Mouse (Mus musculus) lung, postnatal 36 days (tissue): Measurements from ENCODE around the gene Pla2g2c.

Experiments
- DNase-seq: peaks from one replicate; pipeline ENCODE4 v3.0.0; 2022; ENCODE audit warnings: mixed read lengths

Pla2g2c gene

GRCm38 (mm10) chr4:138753608-138754007 lies 29.0 kb downstream of the Pla2g2c start:
- DNase-seq: no peak

GRCm38 (mm10) chr4:138754432-138754831 lies 29.8 kb downstream of the Pla2g2c start:
- no peak for DNase-seq

- DNase-seq: no peak
Measured at GRCm38 (mm10) chr4:138755439-138755838, 30.8 kb downstream of the Pla2g2c start.

GRCm38 (mm10) chr4:138755983-138756382 lies 31.4 kb downstream of the Pla2g2c start:
- no peak for DNase-seq

- DNase-seq: no peak
Measured at GRCm38 (mm10) chr4:138757416-138757815, 32.8 kb downstream of the Pla2g2c start, which contains the start of gene Pla2g2f. Gene Pla2g2f (minus strand): TSS chr4:138757626.

- DNase-seq: no peak
Measured at GRCm38 (mm10) chr4:138762266-138762665, 37.7 kb downstream of the Pla2g2c start.

GRCm38 (mm10) chr4:138771970-138772369 lies 47.4 kb downstream of the Pla2g2c start:
- no peak for DNase-seq

GRCm38 (mm10) chr4:138772386-138772785 lies 47.8 kb downstream of the Pla2g2c start:
- no peak for DNase-seq

GRCm38 (mm10) chr4:138775435-138775834 lies 50.8 kb downstream of the Pla2g2c start, which contains the start of gene Pla2g2d:
Gene Pla2g2d (plus strand): TSS chr4:138775735.
- no peak for DNase-seq

- DNase-seq: no peak
Measured at GRCm38 (mm10) chr4:138777417-138778407, 53.1 kb downstream of the Pla2g2c start.

GRCm38 (mm10) chr4:138780300-138780699 lies 55.7 kb downstream of the Pla2g2c start:
- no peak for DNase-seq

GRCm38 (mm10) chr4:138782098-138782497 lies 57.5 kb downstream of the Pla2g2c start:
- no peak for DNase-seq

- DNase-seq: no peak
Measured at GRCm38 (mm10) chr4:138785721-138786120, 61.1 kb downstream of the Pla2g2c start.

- no peak for DNase-seq
Measured at GRCm38 (mm10) chr4:138786141-138786540, 61.5 kb downstream of the Pla2g2c start.

GRCm38 (mm10) chr4:138788381-138788780 lies 63.8 kb downstream of the Pla2g2c start:
- no peak for DNase-seq

GRCm38 (mm10) chr4:138791452-138791851 lies 66.9 kb downstream of the Pla2g2c start:
- no peak for DNase-seq

GRCm38 (mm10) chr4:138792599-138792998 lies 68.0 kb downstream of the Pla2g2c start:
- DNase-seq: peak; percentile 40

- DNase-seq: peak; percentile 35
Measured at GRCm38 (mm10) chr4:138793276-138793675, 68.7 kb downstream of the Pla2g2c start.

- no peak for DNase-seq
Measured at GRCm38 (mm10) chr4:138794344-138794743, 69.8 kb downstream of the Pla2g2c start.
